Mouse (Mus musculus) brain, embryonic 14.5 days (tissue): ENCODE measurements around the gene Cmklr1.

Experiments used
- CTCF ChIP-seq: fragments of 200-500 bp; IDR thresholded peaks from 2 replicates; pipeline ENCODE4 v1.5.1; 2012; ENCODE audit warnings: inconsistent platforms, mild to moderate bottlenecking, moderate library complexity, borderline replicate concordance; ENCODE audit not compliant: insufficient read depth, insufficient read length; ENCODE audit errors: extremely low read depth
- POLR2A ChIP-seq: fragments of 200-500 bp; IDR thresholded peaks from 2 replicates; pipeline ENCODE4 v1.6.1; 2012; ENCODE audit warnings: mild to moderate bottlenecking, inconsistent platforms, borderline replicate concordance; ENCODE audit not compliant: poor library complexity, insufficient read depth, insufficient read length, severe bottlenecking; ENCODE audit errors: extremely low read depth

GRCm38 (mm10) chr5:113633037-113633714 is 17.1 kb downstream of the Cmklr1 start:
- no peak for TF ChIP-seq CTCF
- no peak for TF ChIP-seq POLR2A
